Mouse (Mus musculus) skeletal muscle tissue, adult 2 months (tissue): ENCODE measurements around the gene Dram1.
A peak's percentile ranks its signal among the peaks of the same experiment; 100 is the strongest.

Experiments
- DNase-seq: peaks from one replicate; pipeline ENCODE4 v3.0.0-alpha.2; 2012; ENCODE audit warnings: low read depth, low spot score

Dram1 gene

DNA sequence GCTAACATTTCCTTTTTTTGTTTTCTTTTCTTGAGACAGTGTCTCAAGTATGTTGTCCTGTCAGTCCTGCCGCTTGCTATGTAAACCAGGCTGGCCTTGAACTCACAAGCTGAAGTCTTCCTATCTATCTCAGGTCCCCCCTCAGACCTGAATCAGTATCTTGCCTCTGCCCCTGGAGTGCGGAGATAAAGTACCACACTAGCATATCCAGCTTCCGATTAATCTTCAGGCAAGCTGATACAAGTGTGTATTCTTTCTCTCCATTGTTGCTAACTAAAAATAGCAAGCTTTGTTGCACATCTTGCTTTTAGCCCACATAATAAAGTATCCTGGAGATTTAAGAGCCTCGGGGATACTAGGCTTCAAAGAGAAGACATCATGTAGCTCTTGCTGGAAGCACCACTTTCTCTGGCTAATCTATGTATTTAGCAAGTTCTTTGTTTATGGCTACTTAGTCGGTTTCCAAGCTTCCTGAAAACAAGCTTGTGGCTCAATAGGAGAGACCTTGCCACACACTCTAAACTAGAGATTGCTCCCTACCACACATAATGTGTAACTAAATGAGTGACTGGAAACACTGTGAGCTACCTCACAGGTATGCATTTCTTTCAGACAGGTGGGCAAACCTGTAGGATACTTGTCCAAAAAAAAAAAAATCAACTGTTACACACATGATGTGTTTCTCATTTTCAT is 27.3 kb downstream of the Dram1 start:
- no peak for DNase-seq

- no peak for DNase-seq
Observed at GRCm38 (mm10) chr10:88350687-88351086, 28.2 kb downstream of the Dram1 start.

DNA sequence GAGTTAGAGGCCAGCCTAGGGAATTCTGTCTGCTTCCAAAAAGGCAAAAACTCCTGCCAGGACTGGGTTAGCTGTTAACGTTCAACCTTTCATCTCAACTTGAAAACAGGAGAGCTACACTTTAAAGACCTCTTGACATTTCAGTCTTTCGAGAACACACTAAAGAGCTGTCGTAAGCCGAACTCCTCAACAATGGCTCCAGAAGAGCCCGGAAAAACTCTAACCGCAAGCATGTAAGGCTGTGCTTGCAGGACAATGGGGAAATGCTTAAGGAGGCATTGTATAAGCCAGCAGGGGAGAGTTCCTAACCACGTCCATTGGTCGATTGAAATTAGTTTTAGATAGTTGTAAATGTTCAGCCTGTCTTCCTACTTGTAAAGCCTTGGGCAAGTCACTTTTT is 29.1 kb downstream of the Dram1 start:
- no peak for DNase-seq

DNA sequence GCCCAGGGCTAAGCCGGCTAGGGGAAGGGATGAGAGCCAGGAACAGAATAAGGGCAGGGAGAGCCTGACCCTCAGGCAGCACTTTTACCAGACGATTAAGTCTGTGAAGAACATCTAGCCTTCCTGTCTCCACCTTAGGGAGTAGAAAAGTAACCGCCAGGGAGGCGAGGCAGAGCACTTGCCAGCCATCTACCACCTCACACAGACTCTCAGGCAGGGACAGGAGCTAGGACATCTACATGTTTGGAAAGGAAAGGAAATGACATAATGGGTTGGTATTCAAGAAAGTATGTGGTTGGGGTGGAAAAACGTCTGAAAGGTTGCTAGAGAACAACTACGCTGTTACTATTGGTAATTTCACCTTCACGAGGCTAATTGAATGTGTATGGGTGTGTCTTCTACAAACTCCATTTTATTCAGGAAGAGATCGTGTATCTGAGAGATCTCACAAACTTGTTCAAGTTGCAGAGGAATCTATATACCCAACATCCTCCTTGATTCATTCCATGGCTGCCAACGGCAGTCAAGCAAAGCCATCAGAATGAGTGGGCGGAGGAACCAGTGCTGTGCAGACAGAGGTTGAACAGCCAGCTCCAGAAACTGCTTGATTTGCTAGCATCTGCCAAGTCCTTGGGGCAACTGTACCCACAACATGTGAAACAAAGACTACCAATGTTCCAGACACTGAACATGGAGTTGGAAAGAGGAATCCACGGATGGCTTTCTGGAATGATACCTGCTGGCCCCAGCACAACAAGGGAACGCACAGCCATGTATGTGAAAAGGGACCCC is 32.2 kb downstream of the Dram1 start:
- no peak for DNase-seq

DNA sequence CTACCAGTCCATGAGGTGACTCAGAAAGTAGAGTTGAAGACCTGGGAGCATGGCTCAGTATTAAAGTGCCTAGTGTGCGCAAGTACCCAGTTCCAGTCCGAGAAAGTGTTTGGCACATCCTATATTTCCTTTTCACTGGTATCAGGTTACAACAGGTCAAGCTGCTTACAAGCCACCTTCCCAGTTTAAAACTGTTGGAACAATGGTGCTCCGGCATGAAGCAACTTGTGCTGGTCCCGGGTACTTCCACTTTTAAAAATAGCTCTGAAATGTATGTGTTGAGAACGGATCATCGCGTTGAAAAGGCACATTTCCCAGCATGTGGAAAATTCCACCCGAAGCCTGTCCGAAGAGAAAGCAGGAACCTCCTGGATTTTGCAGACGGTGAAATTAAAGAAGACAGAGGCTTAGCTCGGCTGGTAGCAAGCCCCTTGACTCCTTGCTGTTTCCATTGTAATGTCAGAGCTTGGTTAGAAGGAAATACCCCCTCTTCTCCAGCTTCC is 32.9 kb downstream of the Dram1 start:
- no peak for DNase-seq

GRCm38 (mm10) chr10:88341368-88341767 is 37.5 kb downstream of the Dram1 start:
- no peak for DNase-seq

DNA sequence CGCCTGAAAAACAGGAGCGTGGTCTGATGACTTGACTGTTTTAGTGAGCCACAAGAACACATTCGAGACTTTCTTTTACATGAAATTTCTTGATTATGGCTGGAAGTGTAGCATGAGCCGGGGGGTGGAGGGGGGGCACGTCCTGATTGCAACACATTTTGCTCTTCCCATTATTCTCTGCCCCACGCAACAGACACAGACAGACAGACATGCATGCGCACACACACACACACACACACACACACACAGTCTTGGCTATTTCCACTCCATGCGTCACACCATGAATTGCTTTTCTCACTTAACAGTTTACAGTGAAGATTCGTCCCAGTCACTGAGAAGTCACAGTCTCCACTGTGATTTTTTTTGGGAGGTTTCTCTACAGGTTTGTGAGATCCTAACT is 38.2 kb downstream of the Dram1 start:
- no peak for DNase-seq

DNA sequence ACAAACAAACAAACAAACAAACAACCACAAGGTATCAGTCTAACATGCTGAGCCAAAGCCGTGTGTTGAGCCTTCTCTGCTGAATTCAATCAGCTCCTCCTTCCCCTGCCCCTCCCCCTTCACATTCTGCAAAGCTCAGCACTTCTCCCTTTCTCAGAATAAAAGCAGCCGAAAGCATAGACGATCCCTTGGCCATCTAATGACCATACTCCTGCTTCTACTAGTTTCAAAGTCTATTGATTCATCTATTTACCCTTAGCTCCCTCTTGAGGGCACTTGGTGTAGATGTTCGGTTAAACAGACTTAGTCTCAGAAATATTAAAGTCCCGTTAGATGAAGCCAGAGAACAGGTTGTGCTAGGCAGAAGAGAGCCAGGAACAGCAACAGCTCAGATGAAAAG is 48.2 kb downstream of the Dram1 start:
- no peak for DNase-seq

- no peak for DNase-seq
Observed at GRCm38 (mm10) chr10:88328056-88328450, 50.8 kb downstream of the Dram1 start.

- peak; percentile 54 for DNase-seq
Observed at GRCm38 (mm10) chr10:88327160-88328055, 51.5 kb downstream of the Dram1 start.

- no peak for DNase-seq
Observed at GRCm38 (mm10) chr10:88321739-88322138, 57.1 kb downstream of the Dram1 start.

GRCm38 (mm10) chr10:88320714-88321416 is 58.0 kb downstream of the Dram1 start:
- no peak for DNase-seq

DNA sequence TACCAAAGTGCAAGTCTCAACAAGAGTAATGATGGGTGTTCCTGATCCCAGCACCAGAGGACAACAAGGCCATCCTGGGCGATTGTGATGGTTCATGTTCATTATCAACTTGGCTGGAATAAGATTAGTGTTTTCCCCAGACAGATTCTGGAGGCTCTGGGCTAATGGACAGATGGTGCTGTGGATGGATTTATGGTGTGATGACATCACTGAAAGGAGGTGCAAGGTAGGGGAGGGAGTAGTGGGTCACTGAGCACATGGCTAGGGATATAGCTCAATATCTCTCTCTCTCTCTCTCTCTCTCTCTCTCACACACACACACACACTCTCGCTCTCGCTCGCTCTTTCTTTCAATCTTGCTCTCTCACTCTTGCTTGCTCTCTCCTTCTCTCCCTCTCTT is 60.7 kb downstream of the Dram1 start:
- no peak for DNase-seq

- DNase-seq: no peak
Observed at GRCm38 (mm10) chr10:88317151-88317550, 61.7 kb downstream of the Dram1 start.

DNA sequence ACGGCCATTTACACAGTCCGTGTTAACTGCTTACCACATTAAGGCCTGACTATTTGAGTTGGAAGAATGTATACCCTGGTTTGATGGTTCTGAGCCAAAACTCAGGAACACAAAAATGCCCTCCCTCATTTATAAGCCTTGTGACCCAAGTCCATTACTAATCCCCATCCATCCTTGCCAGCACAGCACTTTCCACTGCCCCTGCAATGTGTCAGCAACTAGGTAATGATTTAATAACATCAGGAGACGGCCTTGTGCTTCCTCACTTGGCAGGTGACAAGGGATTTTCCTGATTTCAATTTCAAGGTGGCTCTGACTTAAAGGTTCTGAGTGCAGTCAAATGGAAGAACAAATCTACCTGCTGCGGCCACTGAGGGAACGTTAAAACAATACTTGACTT is 64.0 kb downstream of the Dram1 start:
- DNase-seq: no peak

DNA sequence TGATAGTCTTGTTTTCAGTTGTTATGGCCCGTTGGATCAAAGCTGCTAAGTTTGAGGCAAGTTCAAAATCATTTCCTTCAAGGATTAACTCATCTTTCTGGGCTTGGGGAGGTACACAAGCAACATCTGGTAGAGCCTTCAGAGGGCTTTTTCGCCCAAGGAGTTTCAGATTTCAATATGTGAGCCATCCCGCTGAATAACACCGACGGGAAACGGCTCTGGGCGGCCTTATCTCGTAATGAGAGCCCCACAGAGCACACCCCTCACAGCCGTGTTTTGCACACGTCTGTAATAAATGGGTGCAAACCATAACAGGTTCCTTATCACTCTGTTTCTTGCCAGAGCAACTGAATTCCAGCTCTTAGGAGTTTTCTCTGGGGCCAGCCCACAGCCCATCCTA is 69.0 kb downstream of the Dram1 start:
- DNase-seq: peak; percentile 40

- no peak for DNase-seq
Observed at GRCm38 (mm10) chr10:88306235-88306634, 72.6 kb downstream of the Dram1 start.

- DNase-seq: peak; percentile 84
Observed at GRCm38 (mm10) chr10:88304302-88304701, 74.6 kb downstream of the Dram1 start.

DNA sequence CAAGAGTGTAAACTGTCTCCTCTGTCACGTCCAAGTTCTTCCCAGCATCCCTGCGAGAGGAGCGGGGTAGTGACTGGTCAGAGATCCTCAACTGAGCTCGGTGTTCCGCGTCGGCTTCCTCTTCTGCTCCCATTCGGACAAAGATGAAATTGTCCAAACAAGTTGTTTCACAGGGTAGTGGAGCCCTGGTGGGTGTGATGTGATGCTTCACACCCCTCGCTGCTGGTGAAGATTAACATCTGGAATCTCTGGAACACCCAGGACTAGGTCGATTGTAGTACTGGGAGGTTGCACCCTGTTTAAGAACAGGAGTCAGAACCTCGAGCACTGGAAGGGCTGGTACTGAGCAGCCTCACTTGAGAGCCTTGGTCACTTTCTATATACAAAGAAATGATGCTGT is 75.8 kb downstream of the Dram1 start:
- DNase-seq: no peak

DNA sequence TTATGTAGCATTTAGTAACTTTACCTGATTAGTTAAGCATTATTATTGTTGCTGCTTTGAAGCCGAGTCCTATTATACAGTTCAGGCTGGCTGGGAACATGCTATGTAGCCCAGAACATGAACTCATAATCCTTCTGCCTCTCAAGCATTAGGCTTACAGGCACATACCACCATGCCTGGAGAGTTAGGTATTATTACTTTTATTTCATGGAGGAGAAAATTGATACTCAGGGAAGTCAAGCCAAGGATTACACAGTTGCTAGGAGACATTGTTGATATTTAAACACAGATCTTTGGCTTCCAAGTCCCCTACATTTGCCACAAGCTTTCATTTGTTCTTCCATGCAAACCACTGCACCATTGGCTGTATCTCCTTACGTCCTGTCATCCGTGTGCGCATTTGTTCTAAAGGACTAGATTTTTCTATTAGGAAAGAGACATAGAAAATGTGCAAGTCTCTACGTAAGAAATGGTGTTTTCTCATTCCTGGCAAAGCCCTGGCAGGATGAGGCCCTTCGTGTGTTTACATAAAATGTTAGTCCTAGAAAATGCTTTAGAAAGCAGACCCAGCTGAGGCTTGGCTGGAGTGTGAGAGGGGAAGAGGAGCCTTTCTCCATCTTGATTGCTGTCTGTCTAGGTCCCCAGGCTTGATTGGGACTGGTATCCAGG is 76.9 kb downstream of the Dram1 start:
- DNase-seq: no peak

- DNase-seq: peak; percentile 74
Observed at GRCm38 (mm10) chr10:88296991-88297390, 81.9 kb downstream of the Dram1 start.
